Mouse (Mus musculus) cortical plate, adult 2 months (tissue): ENCODE results near the gene Itga11.

Experiments
- CTCF ChIP-seq: fragments of 200-500 bp; IDR thresholded peaks from 2 replicates; pipeline ENCODE4 v1.5.1; 2011; ENCODE audit warnings: mild to moderate bottlenecking, control low read depth, low read length; ENCODE audit not compliant: insufficient read depth; ENCODE audit errors: extremely low read depth
- POLR2A ChIP-seq: fragments of 200-500 bp; IDR thresholded peaks from 2 replicates; pipeline ENCODE4 v1.6.1; 2011; ENCODE audit warnings: mild to moderate bottlenecking, low read length, control low read depth; ENCODE audit not compliant: insufficient read depth; ENCODE audit errors: extremely low read depth

DNA sequence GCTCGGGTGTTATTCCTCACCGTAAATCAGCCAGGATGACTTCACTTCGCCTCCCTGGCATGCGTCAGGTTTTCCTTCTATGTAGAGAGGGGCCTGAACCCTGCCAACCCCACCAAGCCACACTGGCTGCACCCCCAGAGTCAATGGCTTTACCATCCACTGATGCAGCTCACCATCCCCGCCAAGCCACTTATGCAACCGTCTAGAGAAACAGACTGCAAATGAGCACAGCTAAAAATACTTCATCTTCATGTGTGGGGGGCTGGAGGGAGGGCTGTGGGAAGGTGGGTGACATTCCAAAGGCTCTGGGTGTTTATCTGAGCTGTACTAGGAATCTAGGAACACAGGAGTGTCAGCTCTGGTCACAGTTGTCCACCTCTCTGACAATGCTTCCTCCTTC, 45.2 kb upstream of the Itga11 start:
- TF ChIP-seq CTCF, result no peak
- no peak for TF ChIP-seq POLR2A
